Mouse (Mus musculus): Measurements from ENCODE around the gene Gm11937.
A peak's percentile ranks its signal among the peaks of the same experiment; 100 is the strongest.
"Not testable (repeated sequence)": the region's sequence is repeated elsewhere in the genome, so short reads cannot be mapped to it uniquely, and the experiment has no call there.

Gene Gm11937

DNA sequence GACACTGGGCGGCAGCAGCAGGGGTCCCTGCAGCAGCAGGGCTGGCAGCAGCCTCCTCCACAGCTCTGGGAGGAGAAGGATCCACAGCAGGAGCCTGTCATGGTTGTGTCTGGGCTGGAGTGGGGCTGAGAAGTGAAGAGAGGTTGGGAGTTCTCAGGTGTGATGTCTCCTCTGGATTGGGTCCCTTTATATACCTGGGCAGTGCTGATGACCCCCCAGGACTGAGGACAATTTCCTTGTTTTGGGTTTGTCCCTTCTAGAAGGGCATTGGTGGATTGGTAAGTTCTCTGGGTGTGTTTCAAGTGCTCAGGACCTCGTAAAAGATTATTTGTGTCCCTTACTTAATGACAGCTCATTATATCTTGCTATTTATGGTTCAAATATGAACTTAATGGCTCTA is at the start of gene Gm11937:
Gm11937 (minus strand) TSS at position 101 of the 400 bp plus-strand sequence.
- not testable (repeated sequence) for DNase-seq (ENCODE audit: low spot score)

DNA sequence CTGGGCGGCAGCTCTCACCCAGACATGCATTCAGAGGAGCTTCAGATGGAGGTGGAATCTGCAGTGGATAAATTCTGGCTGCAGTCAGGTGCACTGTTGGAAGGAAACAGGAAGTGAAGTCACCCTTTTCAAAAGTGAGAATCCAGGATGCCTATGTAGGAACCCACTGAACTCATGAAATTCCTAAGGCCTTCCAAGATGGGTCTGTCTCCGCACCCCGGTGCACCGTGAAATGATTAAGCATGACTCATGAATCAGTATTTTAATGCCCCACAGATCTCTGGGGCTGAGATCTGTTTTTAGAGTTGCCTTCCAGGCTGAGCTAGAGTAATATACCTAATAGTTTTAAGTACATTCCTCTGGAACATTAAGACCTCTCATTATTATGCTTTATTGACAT is 49.3 kb upstream of the Gm11937 start:
- DNase-seq (ENCODE audit: low spot score) = no peak

DNA sequence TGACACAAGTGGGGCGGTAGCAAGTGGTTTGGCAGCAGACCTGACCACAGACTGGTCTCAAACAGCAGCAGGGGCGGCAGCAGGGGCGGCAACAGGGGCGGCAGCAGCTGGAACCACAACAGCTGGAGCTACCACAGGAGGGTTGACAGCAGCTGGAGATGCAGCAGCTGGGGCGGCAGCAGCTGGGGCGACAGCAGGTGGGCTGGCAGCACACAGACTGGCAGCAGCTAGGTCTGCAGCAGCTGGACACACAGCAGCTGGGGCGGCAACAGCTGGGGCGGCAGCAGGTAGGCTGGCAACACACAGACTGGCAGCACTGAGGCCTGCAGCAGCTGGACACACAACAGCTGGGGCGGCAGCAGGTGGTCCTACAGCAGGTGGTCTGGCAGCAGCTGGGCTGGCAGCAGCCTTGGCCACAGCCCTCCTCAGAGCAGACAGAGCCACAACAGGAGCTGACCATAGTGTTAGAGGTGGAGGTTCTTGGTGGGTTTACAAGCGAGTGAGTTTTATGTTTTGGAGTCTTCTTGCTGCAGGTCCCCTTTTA is 48.5 kb upstream of the Gm11937 start, which contains the start of gene Gm11563:
Gm11563 (minus strand) TSS at position 494 of the 544 bp plus-strand sequence.
- DNase-seq (ENCODE audit: low spot score) = not testable (repeated sequence)

DNA sequence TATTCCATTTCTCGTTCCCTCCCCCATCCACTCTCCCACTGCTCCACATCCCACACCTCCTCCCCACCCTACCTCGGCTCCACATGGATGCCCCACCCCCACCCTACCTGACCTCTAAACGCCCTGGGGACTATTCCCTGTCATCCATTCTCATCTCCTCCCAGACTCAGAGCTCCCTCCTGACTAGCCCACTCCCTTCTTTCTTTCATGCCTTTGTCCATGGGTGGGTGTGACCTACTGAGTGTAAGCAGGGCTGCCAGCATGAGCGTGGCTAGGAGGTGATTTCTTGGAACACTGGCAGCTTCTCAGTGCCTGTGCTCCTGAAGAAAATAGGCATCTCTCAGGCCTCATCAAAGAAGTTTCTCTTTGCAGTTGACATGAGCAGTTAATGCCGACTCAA is 47.1 kb upstream of the Gm11937 start:
- no peak for DNase-seq (ENCODE audit: low spot score)

DNA sequence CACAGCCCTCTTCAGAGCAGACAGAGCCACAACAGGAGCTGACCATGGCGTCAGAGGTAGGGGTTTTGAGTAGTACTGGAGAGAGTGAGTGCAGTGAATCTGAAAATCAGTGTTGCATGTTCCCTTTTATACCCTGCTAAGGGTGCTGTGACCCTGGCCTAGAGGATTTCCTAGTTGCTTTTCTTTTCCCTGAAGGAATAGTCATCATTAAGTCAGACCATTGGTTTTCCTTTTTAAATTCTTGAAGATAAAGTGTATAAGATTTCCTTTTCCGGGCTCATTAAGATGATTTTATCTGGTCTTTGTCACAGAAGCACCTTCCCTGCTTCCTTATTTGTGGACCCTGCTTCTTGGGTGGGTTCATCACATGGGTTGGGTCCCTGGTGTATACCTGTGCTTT is 40.1 kb upstream of the Gm11937 start, which contains the start of gene Gm11555:
Gm11555 (minus strand) TSS at position 101 of the 400 bp plus-strand sequence.
- DNase-seq (ENCODE audit: low spot score) = no peak

DNA sequence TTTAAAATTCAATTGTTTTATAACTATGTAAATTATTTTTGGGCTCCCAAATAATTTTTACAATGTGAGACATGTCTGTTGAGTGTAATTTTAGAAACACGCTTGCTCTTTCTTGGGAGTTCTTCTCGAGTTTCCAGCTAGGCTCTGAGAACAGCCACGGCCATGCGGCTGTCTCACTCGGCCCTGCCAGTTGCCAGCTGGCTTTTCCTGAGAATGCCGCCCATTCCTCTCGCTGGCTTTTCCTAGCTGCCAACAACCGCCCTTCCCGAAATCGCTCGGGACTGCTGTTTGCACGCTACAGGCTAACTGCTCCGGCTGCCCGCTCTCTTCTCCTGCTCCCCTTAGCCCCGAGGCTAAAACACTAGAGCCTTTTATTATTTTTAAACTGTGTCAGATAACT is 36.5 kb upstream of the Gm11937 start:
- no peak for DNase-seq (ENCODE audit: low spot score)

DNA sequence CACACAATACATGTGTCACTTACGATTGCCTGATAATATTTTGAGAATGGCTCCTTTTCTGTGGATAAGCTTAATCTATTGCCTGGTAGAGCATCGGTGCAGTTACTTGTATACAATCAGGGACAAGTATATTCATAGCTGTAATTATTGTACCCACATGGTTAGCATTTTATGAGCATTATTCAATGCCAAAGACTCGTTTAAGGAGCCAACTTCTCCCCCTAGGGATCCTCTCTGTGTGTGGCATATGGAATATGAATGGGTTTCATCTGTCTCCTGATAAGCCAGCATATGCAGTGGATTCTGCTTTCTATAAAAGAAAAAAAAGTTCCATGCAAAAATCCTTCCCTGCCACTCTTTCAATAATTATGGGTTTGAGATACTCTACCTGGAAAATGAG is 34.4 kb upstream of the Gm11937 start:
- peak; percentile 9 for DNase-seq (ENCODE audit: low spot score)

DNA sequence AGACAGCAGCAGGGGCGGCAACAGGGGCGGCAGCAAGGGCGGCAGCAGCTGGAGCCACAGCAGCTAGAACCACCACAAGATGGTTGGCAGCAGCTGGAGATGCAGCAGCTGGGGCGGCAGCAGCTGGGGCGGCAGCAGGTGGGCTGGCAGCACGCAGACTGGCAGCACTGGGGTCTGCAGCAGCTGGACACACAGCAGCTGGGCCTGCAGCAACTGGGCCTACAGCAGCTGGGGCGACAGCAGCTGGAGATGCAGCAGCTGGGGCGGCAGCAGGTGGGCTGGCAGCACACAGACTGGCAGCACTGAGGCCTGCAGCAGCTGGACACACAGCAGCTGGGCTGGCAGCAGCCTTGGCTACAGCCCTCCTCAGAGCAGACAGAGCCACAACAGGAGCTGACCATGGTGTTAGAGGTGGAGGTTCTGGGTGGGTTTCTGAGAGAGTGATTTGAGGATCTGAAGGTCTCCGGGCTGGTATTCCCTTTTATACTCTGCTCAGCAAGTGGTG is 33.7 kb upstream of the Gm11937 start, which contains the start of gene Krtap4-7:
Krtap4-7 (minus strand) TSS at position 455 of the 505 bp plus-strand sequence.
- not testable (repeated sequence) for DNase-seq (ENCODE audit: low spot score)

DNA sequence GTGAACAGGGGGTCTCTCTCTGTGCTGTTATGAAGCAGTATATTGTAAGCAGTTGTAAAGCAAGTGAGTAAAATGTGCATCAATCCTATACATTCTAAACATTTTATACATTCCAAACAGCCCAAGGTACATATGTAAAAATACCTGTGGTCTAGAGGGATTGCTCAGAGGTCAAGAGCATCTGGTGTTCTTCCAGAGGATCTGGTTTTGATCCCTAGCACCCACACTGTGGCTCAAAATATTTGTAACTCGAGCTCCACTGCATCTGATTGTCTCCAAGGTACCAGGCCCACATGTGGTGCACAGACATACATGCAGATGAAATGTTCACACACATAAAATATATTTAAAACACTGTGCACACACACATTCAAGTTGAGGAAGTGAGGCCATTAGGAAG is 30.9 kb upstream of the Gm11937 start:
- no peak for DNase-seq (ENCODE audit: low spot score)

DNA sequence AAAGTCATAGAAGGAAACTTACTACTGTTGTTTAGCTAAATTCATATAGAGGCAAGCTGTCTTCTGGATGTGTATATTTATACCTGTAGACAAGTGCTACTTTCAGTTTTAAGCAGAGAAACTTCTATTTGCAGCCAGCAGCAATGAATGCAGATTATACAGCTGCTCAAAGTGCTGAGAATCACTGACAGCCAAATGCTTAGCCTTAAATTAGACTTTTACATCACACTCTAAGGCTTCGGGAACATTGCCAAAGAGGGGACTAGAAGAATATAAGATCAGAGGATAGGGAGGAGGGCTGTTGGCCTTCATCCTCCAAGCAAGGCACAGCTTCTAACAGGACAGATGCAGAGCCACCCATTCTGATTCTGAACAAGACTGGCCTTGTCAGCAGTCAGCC is 27.1 kb upstream of the Gm11937 start:
- no peak for DNase-seq (ENCODE audit: low spot score)

DNA sequence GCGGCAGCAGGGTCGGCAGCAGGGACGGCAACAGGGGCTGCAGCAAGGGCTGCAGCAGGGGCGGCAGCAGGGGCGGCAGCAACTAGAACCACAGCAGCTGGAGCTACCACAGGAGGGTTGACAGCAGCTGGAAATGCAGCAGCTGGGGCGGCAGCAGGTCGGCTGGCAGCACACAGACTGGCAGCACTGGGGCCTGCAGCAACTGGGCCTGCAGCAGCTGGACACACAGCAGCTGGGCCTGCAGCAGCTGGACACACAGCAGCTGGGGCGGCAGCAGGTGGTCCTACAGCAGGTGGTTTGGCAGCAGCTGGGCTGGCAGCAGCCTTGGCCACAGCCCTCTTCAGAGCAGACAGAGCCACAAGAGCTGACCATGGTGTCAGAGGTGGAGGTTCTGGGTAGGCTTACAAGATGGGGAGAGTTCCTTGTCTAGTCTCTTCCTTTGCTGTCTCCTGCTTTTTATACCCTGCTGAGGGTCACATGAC is 24.7 kb upstream of the Gm11937 start, which contains the start of gene Krtap4-2:
Krtap4-2 (minus strand) TSS at position 432 of the 482 bp plus-strand sequence.
- DNase-seq (ENCODE audit: low spot score) = no peak

DNA sequence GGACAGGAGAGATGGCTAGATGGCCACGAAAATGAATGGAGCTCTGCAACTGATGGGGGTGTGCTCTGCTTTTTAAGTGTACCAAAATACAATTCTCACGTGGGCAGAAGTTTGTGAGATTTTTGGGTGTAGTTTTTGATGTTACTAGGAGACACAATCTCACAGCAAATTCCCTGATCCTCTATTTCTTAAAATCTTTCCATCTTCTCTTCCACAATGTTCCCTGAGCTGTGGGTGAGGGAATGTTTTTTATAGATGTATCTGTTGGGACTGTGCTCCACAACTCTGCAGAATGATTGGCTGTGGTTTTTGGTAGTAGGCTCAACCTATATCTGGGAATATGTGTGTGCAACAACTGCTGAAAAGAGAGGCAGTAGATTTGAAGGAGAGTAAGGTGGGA is 23.3 kb upstream of the Gm11937 start:
- DNase-seq (ENCODE audit: low spot score) = no peak

DNA sequence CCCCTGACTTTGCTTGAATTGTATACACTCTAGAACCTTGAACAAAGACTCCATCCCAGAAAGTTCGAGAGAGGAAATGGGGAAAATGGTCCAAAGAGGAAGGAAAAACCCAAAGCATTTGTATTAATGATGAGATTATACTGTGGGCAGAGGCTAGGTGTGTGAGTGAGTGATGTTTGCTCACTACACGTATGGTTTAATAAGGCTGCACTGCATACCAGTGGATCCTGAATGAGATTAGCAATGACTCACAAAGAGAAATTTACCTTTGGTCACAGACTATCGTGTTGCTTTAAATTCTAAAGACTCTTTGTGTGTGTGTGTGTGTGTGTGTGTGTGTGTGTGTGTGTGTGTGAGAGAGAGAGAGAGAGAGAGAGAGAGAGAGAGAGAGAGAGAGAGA is 20.9 kb upstream of the Gm11937 start:
- no peak for DNase-seq (ENCODE audit: low spot score)

DNA sequence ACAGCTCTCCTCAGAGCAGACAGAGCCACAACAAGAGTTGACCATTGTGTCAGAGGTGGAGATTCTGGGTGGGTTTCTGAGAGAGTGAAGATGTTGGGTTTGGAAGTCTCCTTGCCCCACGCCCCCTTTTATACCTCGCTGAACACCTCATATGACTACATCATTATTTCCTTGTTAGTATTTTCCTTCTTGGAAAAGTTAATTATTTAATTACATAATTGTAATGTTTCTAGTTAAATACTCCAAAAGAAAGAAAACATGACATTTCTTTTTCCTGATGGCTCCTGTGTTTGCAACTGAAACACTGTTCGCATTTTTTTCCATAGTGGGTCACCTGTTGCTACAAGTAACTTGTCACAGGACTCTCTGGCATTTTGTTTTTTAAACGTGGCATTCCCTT is 18.1 kb upstream of the Gm11937 start, which contains the start of gene Krtap4-1:
Krtap4-1 (minus strand) TSS at position 101 of the 400 bp plus-strand sequence.
- no peak for DNase-seq (ENCODE audit: low spot score)

DNA sequence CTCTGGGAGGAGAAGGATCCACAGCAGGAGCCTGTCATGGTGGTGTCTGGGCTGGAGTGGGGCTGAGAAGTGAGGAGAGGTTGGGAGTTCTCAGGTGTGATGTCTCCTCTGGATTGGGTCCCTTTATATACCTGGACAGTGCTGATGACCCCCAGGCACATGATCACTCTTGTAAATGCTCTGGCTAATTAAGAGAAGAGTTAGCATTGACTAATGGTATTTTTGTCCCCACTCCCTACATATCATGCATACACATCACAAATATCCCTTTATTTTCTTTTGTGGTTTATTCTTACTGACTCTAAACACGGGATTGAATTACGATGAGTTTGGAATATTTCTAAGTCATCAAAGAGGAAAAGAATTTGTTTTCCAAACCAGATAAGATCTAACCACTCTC is 10.3 kb upstream of the Gm11937 start, which contains the start of gene Gm11562:
Gm11562 (minus strand) TSS at position 101 of the 400 bp plus-strand sequence.
- no peak for DNase-seq (ENCODE audit: low spot score)

DNA sequence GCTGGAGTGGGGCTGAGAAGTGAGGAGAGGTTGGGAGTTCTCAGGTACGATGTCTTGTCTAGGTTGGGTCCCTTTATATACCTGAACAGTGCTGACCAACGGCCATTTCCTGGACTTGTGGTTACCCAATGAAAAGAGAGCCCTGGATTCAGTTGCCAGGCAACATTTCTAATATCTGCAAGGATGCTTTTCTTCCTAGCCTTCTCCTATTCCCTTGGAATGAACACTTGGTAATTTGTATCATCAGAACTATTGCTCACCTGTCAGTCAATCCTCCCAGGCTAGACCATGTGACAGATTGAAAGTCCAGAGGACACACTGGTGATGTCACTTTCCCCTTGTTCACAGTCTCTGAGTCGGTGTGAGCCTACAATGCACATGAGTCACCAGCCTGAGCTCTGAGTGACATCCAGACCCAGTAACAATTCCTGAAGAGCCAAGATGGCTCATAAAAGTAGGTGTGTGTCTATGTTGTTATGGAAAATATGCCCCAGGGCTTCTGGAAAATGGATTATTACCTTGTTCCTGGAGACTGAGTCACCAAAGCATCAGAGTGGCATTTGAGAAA is 4.9 kb upstream of the Gm11937 start, which contains the start of gene Krtap2-4:
Krtap2-4 (minus strand) TSS at position 51 of the 568 bp plus-strand sequence.
- DNase-seq (ENCODE audit: low spot score) = no peak

DNA sequence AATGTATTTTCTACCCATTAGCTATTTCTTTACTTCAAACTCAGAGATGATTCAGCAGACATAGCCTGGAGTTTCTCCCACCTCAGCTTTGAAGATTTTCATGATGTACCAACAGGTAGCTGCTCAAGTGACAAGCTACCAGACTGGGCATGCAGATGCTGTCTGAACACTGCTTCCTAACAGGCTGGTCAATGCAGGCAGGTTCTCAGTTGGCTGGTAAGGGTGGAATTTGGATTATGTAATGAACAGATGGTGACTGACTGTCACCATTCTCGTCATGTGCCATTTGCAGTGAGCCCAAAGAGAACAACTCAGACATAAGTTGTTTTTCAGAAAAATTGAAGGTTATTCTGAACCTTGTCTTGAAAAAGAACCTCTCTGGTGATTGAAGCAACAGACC is 863 bp downstream of the Gm11937 start:
- DNase-seq (ENCODE audit: low spot score) = peak; percentile 52

DNA sequence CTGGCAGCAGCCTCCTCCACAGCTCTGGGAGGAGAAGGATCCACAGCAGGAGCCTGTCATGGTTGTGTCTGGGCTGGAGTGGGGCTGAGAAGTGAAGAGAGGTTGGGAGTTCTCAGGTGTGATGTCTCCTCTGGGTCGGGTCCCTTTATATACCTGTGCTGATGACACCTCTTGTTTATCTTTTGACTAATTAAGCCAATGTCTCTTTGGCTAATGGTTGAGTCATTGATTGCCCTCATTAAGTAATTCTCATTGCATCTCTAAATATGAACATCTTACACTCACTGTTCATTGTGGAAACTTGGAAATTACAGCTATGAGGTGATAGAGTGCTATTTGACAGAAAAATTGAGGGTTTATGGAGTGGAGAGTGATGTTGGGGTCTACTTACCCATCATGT is 6.8 kb downstream of the Gm11937 start, which contains the start of gene Gm11938:
Gm11938 (minus strand) TSS at position 101 of the 400 bp plus-strand sequence.
- DNase-seq (ENCODE audit: low spot score) = not testable (repeated sequence)

DNA sequence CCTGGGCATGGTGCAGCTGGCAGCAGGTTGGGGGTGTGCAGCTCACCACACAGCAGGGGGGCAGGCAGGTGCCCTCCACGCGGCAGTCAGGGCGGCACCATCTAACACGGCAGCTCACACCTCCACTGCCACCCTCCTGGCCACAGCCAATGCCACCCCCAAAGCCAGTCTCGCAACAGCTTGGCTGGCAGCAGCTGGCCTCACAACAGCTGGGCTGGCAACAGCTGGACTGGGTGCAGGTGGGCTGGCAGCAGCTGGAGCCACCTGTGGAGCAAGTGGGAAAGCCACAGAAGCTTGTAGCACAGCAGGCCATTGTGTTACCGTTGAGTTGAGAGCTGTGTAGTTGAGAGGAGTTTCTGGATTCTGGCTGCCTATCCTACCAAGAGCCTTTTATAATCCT is 12.2 kb downstream of the Gm11937 start, which contains the start of gene Krtap9-3:
Krtap9-3 (minus strand) TSS at position 364 of the 400 bp plus-strand sequence.
- not testable (repeated sequence) for DNase-seq (ENCODE audit: low spot score)

DNA sequence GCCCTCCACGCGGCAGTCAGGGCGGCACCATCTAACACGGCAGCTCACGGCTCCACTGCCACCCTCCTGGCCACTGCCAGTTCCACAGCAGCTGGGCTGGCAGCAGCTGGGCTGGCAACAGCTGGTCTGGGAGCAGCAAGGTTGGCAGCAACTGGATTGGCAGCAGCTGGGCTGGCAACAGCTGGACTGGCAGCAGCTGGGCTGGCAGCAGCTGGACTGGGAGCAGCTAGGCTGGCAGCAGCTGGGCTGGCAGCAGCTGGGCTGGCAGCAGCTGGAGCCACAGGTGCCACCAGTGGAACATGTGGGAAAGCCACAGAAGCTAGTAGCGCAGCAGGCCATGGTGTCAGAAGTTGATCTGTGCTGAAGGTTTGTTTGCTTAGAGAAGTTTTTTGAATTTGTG is 19.0 kb downstream of the Gm11937 start, which contains the start of gene Krtap1-3:
Krtap1-3 (minus strand) TSS at position 359 of the 400 bp plus-strand sequence.
- no peak for DNase-seq (ENCODE audit: low spot score)

DNA sequence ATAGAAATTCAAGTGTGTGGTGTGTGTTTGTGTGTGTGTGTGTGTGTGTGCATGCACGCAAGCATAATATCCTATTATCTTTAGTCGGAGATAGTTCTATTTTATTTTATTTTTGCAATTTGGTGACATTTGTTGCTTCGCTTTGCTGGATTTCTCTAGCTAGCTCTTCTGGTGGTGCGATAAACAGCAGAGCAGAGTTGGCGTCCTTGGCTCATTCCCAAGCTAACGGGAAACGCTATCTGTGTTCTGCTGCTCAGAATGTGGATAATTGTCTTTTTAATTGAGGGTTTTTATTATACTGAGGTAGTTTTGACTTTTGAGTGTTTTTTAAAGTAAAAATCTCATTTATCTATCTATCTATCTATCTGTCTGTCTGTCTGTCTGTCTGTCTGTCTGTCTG is 24.9 kb downstream of the Gm11937 start:
- peak; percentile 25 for DNase-seq (ENCODE audit: low spot score)

DNA sequence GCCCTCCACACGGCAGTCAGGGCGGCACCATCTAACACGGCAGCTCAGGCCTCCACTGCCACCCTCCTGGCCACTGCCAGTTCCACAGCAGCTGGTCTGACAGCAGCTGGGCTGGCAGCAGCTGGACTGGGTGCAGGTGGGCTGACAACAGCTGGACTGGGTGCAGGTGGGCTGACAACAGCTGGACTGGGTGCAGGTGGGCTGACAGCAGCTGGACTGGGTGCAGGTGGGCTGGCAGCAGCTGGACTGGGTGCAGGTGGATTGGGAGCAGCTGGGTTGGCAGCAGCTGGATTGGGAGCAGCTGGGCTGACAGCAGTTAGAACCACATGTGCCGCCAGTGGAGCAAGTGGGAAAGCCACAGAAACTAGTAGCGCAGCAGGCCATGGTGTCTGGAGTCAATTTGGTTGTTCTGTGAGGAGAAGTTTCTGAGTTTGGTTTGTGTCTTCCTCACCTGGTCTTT is 26.7 kb downstream of the Gm11937 start, which contains the start of gene Krtap1-4:
Krtap1-4 (minus strand) TSS at position 410 of the 460 bp plus-strand sequence.
- no peak for DNase-seq (ENCODE audit: low spot score)

All from layer of hippocampus, adult 9-10 months (tissue).